Mouse (Mus musculus) ES-Bruce4 (cell line): ENCODE results near the gene Ctc1.

Source experiments
- CTCF ChIP-seq: IDR thresholded peaks from one replicate; pipeline ENCODE4 v1.8.1; 2011; ENCODE audit warnings: low read depth, low read length
- EP300 ChIP-seq: IDR thresholded peaks from 2 replicates; pipeline ENCODE4 v1.6.1; 2011; ENCODE audit warnings: low read depth, low read length; ENCODE audit not compliant: insufficient read depth

GRCm38 (mm10) chr11:69052824-69053421 is 37.2 kb downstream of the Ctc1 start:
- TF ChIP-seq CTCF (no peak), EP300 (no peak)
